ENCODE assay signal across 14 mouse cellular contexts in genomic region chr10:81565257-81566228, GRCm38 (mm10). TPM values are rescaled to one million over a fixed set of nuclear protein-coding genes. Genes with fewer than 3 reads are reported as not detected.
A peak's percentile ranks its signal among the peaks of the same experiment; 100 is the strongest.
DNase-seq lines count a peak whose midpoint lies in the region; ATAC-seq and TF ChIP-seq lines count a peak whose summit lies in the region.
"Had no signal": no experiment of that assay in that cellular context is flagged by ENCODE, and none has a peak within 500 bp of the region (broad histone marks: within the 10 kb centered on the region; RNA-seq: fewer than 3 reads in every experiment).

No protein-coding gene starts in this region.

- DNase-seq in gastrocnemius, postnatal 25 days: peak; percentile 40
- DNase-seq in gastrocnemius, postnatal 4 days (ENCODE audit: low spot score in 2 of 2): no peak
- DNase-seq in stomach, postnatal 0 days (ENCODE audit: low spot score): no peak
- no peak for DNase-seq in urinary bladder, postnatal 10 days (ENCODE audit: low spot score)
- no peak for DNase-seq in kidney, adult 9 months
- no peak for DNase-seq in forebrain, embryonic 14.5 days (ENCODE audit: low spot score)

- no peaks in the 10 kb centered on the region for H3K9me3 ChIP-seq in stomach, embryonic 14.5 days (ENCODE audit: control insufficient read depth, low read depth, low read length)
- H3K9me3 ChIP-seq in stomach, postnatal 0 days (ENCODE audit: control insufficient read depth, low read length): no peaks in the 10 kb centered on the region
- no peaks in the 10 kb centered on the region for H3K9me3 ChIP-seq in stomach, embryonic 15.5 days
- no peaks in the 10 kb centered on the region for H3K9me3 ChIP-seq in forebrain, embryonic 14.5 days (replicated peaks; ENCODE audit: control insufficient read depth, low read length)
- H3K9me3 ChIP-seq: embryonic facial prominence, embryonic 12.5 days; heart, embryonic 13.5 days; hindbrain, embryonic 12.5 days had no signal

- H3K36me3 ChIP-seq in stomach, embryonic 14.5 days (ENCODE audit: control insufficient read depth, insufficient read depth, low read length): peaks cover 37% of the 10 kb centered on the region
- peaks cover 16% of the 10 kb centered on the region for H3K36me3 ChIP-seq in stomach, postnatal 0 days (ENCODE audit: control insufficient read depth, insufficient read depth, low read length)
- peaks cover 25% of the 10 kb centered on the region for H3K36me3 ChIP-seq in stomach, embryonic 15.5 days
- H3K36me3 ChIP-seq in forebrain, embryonic 14.5 days (ENCODE audit: control insufficient read depth, insufficient read depth, low read length): peaks cover 41% of the 10 kb centered on the region

- no peak for TF ChIP-seq EP300 in stomach, postnatal 0 days (optimal IDR thresholded peaks at IDR 0.05)

- ATAC-seq in stomach, embryonic 14.5 days (ENCODE audit: insufficient number of reproducible peaks, insufficient read depth, low FRiP score, low read depth): no peak
- ATAC-seq in stomach, postnatal 0 days (ENCODE audit: low FRiP score, low TSS enrichment): no peak
- ATAC-seq in stomach, embryonic 15.5 days (ENCODE audit: insufficient read depth, low FRiP score, low read depth): no peak
- ATAC-seq in forebrain, embryonic 14.5 days: no peak
- ATAC-seq: activated CD4-positive, CD25-positive, alpha-beta regulatory T cell, adult 4 months; forebrain, embryonic 16.5 days; liver, postnatal 0 days had no signal

- 48% methylated on average over 20 of the region's 20 CpGs for WGBS in stomach, embryonic 14.5 days
- 58% methylated on average over 19 of the region's 20 CpGs for WGBS in stomach, postnatal 0 days
- 51% methylated on average over 20 of the region's 20 CpGs for WGBS in stomach, embryonic 15.5 days
- WGBS in forebrain, embryonic 14.5 days: 36% methylated on average over 20 of the region's 20 CpGs

- no peak overlapping the region for H3K4me3 ChIP-seq in stomach, embryonic 14.5 days (ENCODE audit: low read depth, low read length)
- H3K4me3 ChIP-seq in stomach, postnatal 0 days (ENCODE audit: low read depth, low read length): no peak overlapping the region
- no peak overlapping the region for H3K4me3 ChIP-seq in stomach, embryonic 15.5 days (replicated peaks)
- H3K4me3 ChIP-seq in forebrain, embryonic 14.5 days (ENCODE audit: low read depth, low read length): no peak overlapping the region
- H3K4me3 ChIP-seq: embryonic facial prominence, embryonic 12.5 days; heart, embryonic 13.5 days; hindbrain, embryonic 12.5 days had no signal

- H3K9ac ChIP-seq in stomach, embryonic 14.5 days (replicated peaks; ENCODE audit: low read depth, low read length): no peak overlapping the region
- H3K9ac ChIP-seq in stomach, postnatal 0 days (ENCODE audit: low read length): no peak overlapping the region
- no peak overlapping the region for H3K9ac ChIP-seq in stomach, embryonic 15.5 days
- no peak overlapping the region for H3K9ac ChIP-seq in forebrain, embryonic 14.5 days (ENCODE audit: low read length)
- H3K9ac ChIP-seq: embryonic facial prominence, embryonic 12.5 days; hindbrain, embryonic 12.5 days; liver, postnatal 0 days had no signal

- no peaks in the 10 kb centered on the region for H3K27me3 ChIP-seq in stomach, embryonic 14.5 days (ENCODE audit: control insufficient read depth, insufficient read depth, low read length)
- H3K27me3 ChIP-seq in stomach, postnatal 0 days (ENCODE audit: control insufficient read depth, insufficient read depth, low read length): no peaks in the 10 kb centered on the region
- H3K27me3 ChIP-seq in stomach, embryonic 15.5 days (replicated peaks): no peaks in the 10 kb centered on the region
- peaks cover 10% of the 10 kb centered on the region; the same call in 1 of the 2 replicates for H3K27me3 ChIP-seq in forebrain, embryonic 14.5 days (replicated peaks; ENCODE audit: control insufficient read depth, insufficient read depth, low read length)
- H3K27me3 ChIP-seq: embryonic facial prominence, embryonic 12.5 days; heart, embryonic 13.5 days had no signal

- H3K4me2 ChIP-seq in stomach, embryonic 14.5 days (replicated peaks; ENCODE audit: low read depth, low read length): no peak overlapping the region
- H3K4me2 ChIP-seq in stomach, postnatal 0 days (replicated peaks; ENCODE audit: low read depth): no peak overlapping the region
- H3K4me2 ChIP-seq in stomach, embryonic 15.5 days: no peak overlapping the region
- no peak overlapping the region for H3K4me2 ChIP-seq in forebrain, embryonic 14.5 days (ENCODE audit: low read length)
- H3K4me2 ChIP-seq: embryonic facial prominence, embryonic 12.5 days; hindbrain, embryonic 12.5 days had no signal

- TF ChIP-seq CTCF in stomach, postnatal 0 days (IDR thresholded peaks at IDR 0.05; ENCODE audit: low read depth): no peak

- peaks cover 61% of the 10 kb centered on the region for H3K4me1 ChIP-seq in stomach, embryonic 14.5 days (ENCODE audit: control insufficient read depth, insufficient read depth, low read length)
- H3K4me1 ChIP-seq in stomach, postnatal 0 days (replicated peaks; ENCODE audit: control insufficient read depth, insufficient read depth): peaks cover 12% of the 10 kb centered on the region
- H3K4me1 ChIP-seq in stomach, embryonic 15.5 days: peaks cover 68% of the 10 kb centered on the region
- H3K4me1 ChIP-seq in forebrain, embryonic 14.5 days (ENCODE audit: control insufficient read depth, insufficient read depth, low read length): peaks cover 31% of the 10 kb centered on the region

- peak overlapping the region; percentile 7; the same call in 1 of the 2 replicates for H3K27ac ChIP-seq in stomach, embryonic 14.5 days (ENCODE audit: low read length)
- no peak overlapping the region for H3K27ac ChIP-seq in stomach, postnatal 0 days (replicated peaks)
- H3K27ac ChIP-seq in stomach, embryonic 15.5 days: 0 out of 2 replicates have a peak overlapping the region, but pooled peaks have one; percentile 21
- no peak overlapping the region for H3K27ac ChIP-seq in forebrain, embryonic 14.5 days (ENCODE audit: low read depth, low read length)
- H3K27ac ChIP-seq: hindbrain, embryonic 12.5 days had no signal

RNA-seq across cellular contexts. Expression of gene Aes, which starts 6.3 kb away (rescaled TPM):
- 100 to 1,000 TPM; 845 to 891 TPM for total RNA-seq in gastrocnemius, postnatal 25 days (2021)
- total RNA-seq in gastrocnemius, postnatal 4 days (2021): 100 to 1,000 TPM; 537 to 620 TPM
- 363 and 388 TPM in 2 replicates for polyA plus RNA-seq in stomach, embryonic 14.5 days (2014; fragmentation: Nextera tagmentation; extraction: Ambion mirVana)
- 429 and 495 TPM in 2 replicates for polyA plus RNA-seq in stomach, postnatal 0 days (2015; fragmentation: Nextera tagmentation; extraction: Ambion mirVana)
- polyA plus RNA-seq in stomach, embryonic 15.5 days (2015; fragmentation: Nextera tagmentation; extraction: Ambion mirVana): 692 and 697 TPM in 2 replicates
- 415 and 532 TPM in 2 replicates for polyA plus RNA-seq in forebrain, embryonic 14.5 days (2014; fragmentation: Nextera tagmentation; extraction: Ambion mirVana)

RNA-seq across cellular contexts. Expression of gene Tle2, which starts 8.8 kb away (rescaled TPM):
- 1 to 10 TPM; 5.3 to 6.2 TPM for total RNA-seq in gastrocnemius, postnatal 25 days (2021)
- 10 to 100 TPM in 1 of 2 experiments, 1 to 10 TPM in 1; 7.8 to 10.5 TPM for total RNA-seq in gastrocnemius, postnatal 4 days (2021)
- 17.7 and 19.1 TPM in 2 replicates for polyA plus RNA-seq in stomach, embryonic 14.5 days (2014; fragmentation: Nextera tagmentation; extraction: Ambion mirVana)
- polyA plus RNA-seq in stomach, postnatal 0 days (2015; fragmentation: Nextera tagmentation; extraction: Ambion mirVana): 4.8 and 6.9 TPM in 2 replicates
- polyA plus RNA-seq in stomach, embryonic 15.5 days (2015; fragmentation: Nextera tagmentation; extraction: Ambion mirVana): 28.8 and 35.6 TPM in 2 replicates
- polyA plus RNA-seq in forebrain, embryonic 14.5 days (2014; fragmentation: Nextera tagmentation; extraction: Ambion mirVana): 12.0 and 17.2 TPM in 2 replicates

RNA-seq across cellular contexts. Expression of gene Gna11, which starts 20.6 kb away (rescaled TPM):
- total RNA-seq in gastrocnemius, postnatal 25 days (2021): 10 to 100 TPM; 24.8 to 25.9 TPM
- 10 to 100 TPM; 56.8 to 59.5 TPM for total RNA-seq in gastrocnemius, postnatal 4 days (2021)
- polyA plus RNA-seq in stomach, embryonic 14.5 days (2014; fragmentation: Nextera tagmentation; extraction: Ambion mirVana): 86.2 and 89.3 TPM in 2 replicates
- 62.5 and 70.7 TPM in 2 replicates for polyA plus RNA-seq in stomach, postnatal 0 days (2015; fragmentation: Nextera tagmentation; extraction: Ambion mirVana)
- 113 and 134 TPM in 2 replicates for polyA plus RNA-seq in stomach, embryonic 15.5 days (2015; fragmentation: Nextera tagmentation; extraction: Ambion mirVana)
- polyA plus RNA-seq in forebrain, embryonic 14.5 days (2014; fragmentation: Nextera tagmentation; extraction: Ambion mirVana): 97.6 and 98.9 TPM in 2 replicates

RNA-seq across cellular contexts. Expression of gene Tle6, which starts 35.3 kb away (rescaled TPM):
- 1 to 10 TPM; 3.9 to 6.8 TPM for total RNA-seq in gastrocnemius, postnatal 25 days (2021)
- 1 to 10 TPM; 5.2 to 6.6 TPM for total RNA-seq in gastrocnemius, postnatal 4 days (2021)
- polyA plus RNA-seq in stomach, embryonic 14.5 days (2014; fragmentation: Nextera tagmentation; extraction: Ambion mirVana): 14.3 and 18.2 TPM in 2 replicates
- 7.6 and 8.9 TPM in 2 replicates for polyA plus RNA-seq in stomach, postnatal 0 days (2015; fragmentation: Nextera tagmentation; extraction: Ambion mirVana)
- 31.2 and 42.1 TPM in 2 replicates for polyA plus RNA-seq in stomach, embryonic 15.5 days (2015; fragmentation: Nextera tagmentation; extraction: Ambion mirVana)
- 2.4 and 2.5 TPM in 2 replicates for polyA plus RNA-seq in forebrain, embryonic 14.5 days (2014; fragmentation: Nextera tagmentation; extraction: Ambion mirVana)

RNA-seq across cellular contexts. Expression of gene BC025920, which starts 40.5 kb away (rescaled TPM):
- total RNA-seq in gastrocnemius, postnatal 25 days (2021): 1 to 10 TPM; 1.8 to 2.5 TPM
- total RNA-seq in gastrocnemius, postnatal 4 days (2021): 1 to 10 TPM; 1.2 to 1.7 TPM
- polyA plus RNA-seq in stomach, embryonic 14.5 days (2014; fragmentation: Nextera tagmentation; extraction: Ambion mirVana): 0.57 and 0.69 TPM in 2 replicates
- polyA plus RNA-seq in stomach, postnatal 0 days (2015; fragmentation: Nextera tagmentation; extraction: Ambion mirVana): 0.24 and 0.35 TPM in 2 replicates
- polyA plus RNA-seq in stomach, embryonic 15.5 days (2015; fragmentation: Nextera tagmentation; extraction: Ambion mirVana): 0.55 and 0.71 TPM in 2 replicates
- 0.81 and 1.0 TPM in 2 replicates for polyA plus RNA-seq in forebrain, embryonic 14.5 days (2014; fragmentation: Nextera tagmentation; extraction: Ambion mirVana)

Comparison
In these comparisons a context has a peak if more than half of its experiments do, and no peak if none do; other contexts are left out.
1. H3K27ac ChIP-seq: peak in stomach, embryonic 14.5 days (single experiment) and stomach, embryonic 15.5 days (single experiment); none in stomach, postnatal 0 days (single experiment) and forebrain, embryonic 14.5 days (single experiment).